In genomic region chr13:96670406-96671077, GRCm38 (mm10) we compare ENCODE assay signal across 8 mouse cellular contexts. TPM values are rescaled to one million over a fixed set of nuclear protein-coding genes. Genes with fewer than 3 reads are reported as not detected.
A peak's percentile ranks its signal among the peaks of the same experiment; 100 is the strongest.
DNase-seq lines count a peak whose midpoint lies in the region; ATAC-seq and TF ChIP-seq lines count a peak whose summit lies in the region.

Gene Hmgcr, minus strand, starts transcription at chr13:96670936.

- peak within 1 kb of the TSS; percentile 66 for H3K4me2 ChIP-seq in kidney, embryonic 14.5 days (replicated peaks; ENCODE audit: low read depth, low read length)
- H3K4me2 ChIP-seq in limb, embryonic 15.5 days, result peak within 1 kb of the TSS; percentile 57

- H3K4me1 ChIP-seq in bone marrow macrophage, adult 2 months (ENCODE audit: control insufficient read depth, insufficient read depth, low read length), result peaks cover 19% of the 10 kb centered on the region
- H3K4me1 ChIP-seq in embryonic fibroblast, embryonic 13.5 days (ENCODE audit: control insufficient read depth, insufficient read depth, low read length), result peaks cover 8% of the 10 kb centered on the region; the same call in 1 of the 2 replicates
- H3K4me1 ChIP-seq in kidney, embryonic 14.5 days (ENCODE audit: control insufficient read depth, insufficient read depth, low read length), result peaks cover 17% of the 10 kb centered on the region
- H3K4me1 ChIP-seq in limb, embryonic 15.5 days, result peaks cover 19% of the 10 kb centered on the region

- ATAC-seq in kidney, embryonic 14.5 days (ENCODE audit: low FRiP score, low TSS enrichment), result peak; percentile 100
- peak; percentile 100 for ATAC-seq in limb, embryonic 15.5 days (ENCODE audit: insufficient number of reproducible peaks, low FRiP score, low TSS enrichment, low read depth)

- no peaks in the 10 kb centered on the region for H3K9me3 ChIP-seq in kidney, embryonic 14.5 days (ENCODE audit: control insufficient read depth, low read length)
- no peaks in the 10 kb centered on the region for H3K9me3 ChIP-seq in limb, embryonic 15.5 days

- H3K27ac ChIP-seq in bone marrow macrophage, adult 2 months (ENCODE audit: insufficient read depth, low read depth, low read length), result peak within 1 kb of the TSS; percentile 94
- peak within 1 kb of the TSS; percentile 82 for H3K27ac ChIP-seq in embryonic fibroblast, embryonic 13.5 days (ENCODE audit: insufficient read depth, low read length)
- H3K27ac ChIP-seq in kidney, embryonic 14.5 days (ENCODE audit: low read depth, low read length), result peak within 1 kb of the TSS; percentile 83
- H3K27ac ChIP-seq in limb, embryonic 15.5 days, result peak within 1 kb of the TSS; percentile 92

- H3K4me3 ChIP-seq in bone marrow macrophage, adult 2 months (ENCODE audit: insufficient read depth, low read length), result peak within 1 kb of the TSS; percentile 89
- H3K4me3 ChIP-seq in embryonic fibroblast, embryonic 13.5 days (ENCODE audit: insufficient read depth, low read length), result peak within 1 kb of the TSS; percentile 95
- H3K4me3 ChIP-seq in kidney, embryonic 14.5 days (ENCODE audit: low read length), result peak within 1 kb of the TSS; percentile 87
- H3K4me3 ChIP-seq in limb, embryonic 15.5 days, result peak within 1 kb of the TSS; percentile 97

- peak; percentile 99 for DNase-seq in A20 (ENCODE audit: low read depth, low spot score)
- peak; percentile 97 to 99 for DNase-seq in heart, adult 9 months (ENCODE audit: low spot score in 2 of 2)
- DNase-seq in monocyte, adult 2 months (ENCODE audit: low read depth in 1 of 2, low spot score in 2 of 2), result peak; percentile 91 to 92
- DNase-seq in spleen, postnatal 36 days (ENCODE audit: low spot score in 2 of 2), result peak; percentile 98

- 1% methylated on average over 65 of the region's 70 CpGs for WGBS in kidney, embryonic 14.5 days
- under 1% methylated on average over 70 of the region's 70 CpGs for WGBS in limb, embryonic 15.5 days

- H3K9ac ChIP-seq in kidney, embryonic 14.5 days (ENCODE audit: low read depth, low read length), result peak within 1 kb of the TSS; percentile 87
- peak within 1 kb of the TSS; percentile 90 for H3K9ac ChIP-seq in limb, embryonic 15.5 days

- no peak for TF ChIP-seq POLR2A in bone marrow macrophage, adult 2 months (IDR thresholded peaks at IDR 0.05; ENCODE audit: borderline replicate concordance, low read depth, low read length)
- peak; percentile 91 for TF ChIP-seq POLR2A in embryonic fibroblast, embryonic 13.5 days (IDR thresholded peaks at IDR 0.05; ENCODE audit: low read depth, low read length)

- no peaks in the 10 kb centered on the region for H3K27me3 ChIP-seq in kidney, embryonic 14.5 days (ENCODE audit: control insufficient read depth, insufficient read depth, low read length)
- no peaks in the 10 kb centered on the region for H3K27me3 ChIP-seq in limb, embryonic 15.5 days

- TF ChIP-seq CTCF in bone marrow macrophage, adult 2 months (IDR thresholded peaks at IDR 0.05; ENCODE audit: low read depth, low read length), result no peak
- TF ChIP-seq CTCF in embryonic fibroblast, embryonic 13.5 days (IDR thresholded peaks at IDR 0.05; ENCODE audit: borderline replicate concordance, insufficient read depth, low read length), result no peak

- peaks cover 15% of the 10 kb centered on the region for H3K36me3 ChIP-seq in kidney, embryonic 14.5 days (ENCODE audit: control insufficient read depth, insufficient read depth, low read length)
- H3K36me3 ChIP-seq in limb, embryonic 15.5 days, result peaks cover 14% of the 10 kb centered on the region

RNA-seq across cellular contexts. Expression of gene Hmgcr, which starts in this region (rescaled TPM):
- 19.5 and 26.5 TPM in 2 replicates for polyA plus RNA-seq in bone marrow macrophage, adult 2 months (2012; ENCODE audit: insufficient read depth, insufficient read length, missing spikeins)
- 110 and 127 TPM in 2 replicates for polyA plus RNA-seq in embryonic fibroblast, embryonic 13.5 days (2011; ENCODE audit: insufficient read length, low read depth, missing spikeins)
- polyA plus RNA-seq in kidney, embryonic 14.5 days (2014; fragmentation: Nextera tagmentation; extraction: Ambion mirVana), result 44.8 and 89.8 TPM in 2 replicates
- 53.8 and 58.9 TPM in 2 replicates for polyA plus RNA-seq in limb, embryonic 15.5 days (2015; fragmentation: Nextera tagmentation; extraction: Ambion mirVana)

Comparison
In these comparisons a context has a peak if more than half of its experiments do, and no peak if none do; other contexts are left out.
1. Peak in every context shown above with its lines: DNase-seq, ATAC-seq, H3K4me3 ChIP-seq and H3K27ac ChIP-seq.